ENCODE assay signal across 26 mouse cellular contexts in the genomic region with DNA sequence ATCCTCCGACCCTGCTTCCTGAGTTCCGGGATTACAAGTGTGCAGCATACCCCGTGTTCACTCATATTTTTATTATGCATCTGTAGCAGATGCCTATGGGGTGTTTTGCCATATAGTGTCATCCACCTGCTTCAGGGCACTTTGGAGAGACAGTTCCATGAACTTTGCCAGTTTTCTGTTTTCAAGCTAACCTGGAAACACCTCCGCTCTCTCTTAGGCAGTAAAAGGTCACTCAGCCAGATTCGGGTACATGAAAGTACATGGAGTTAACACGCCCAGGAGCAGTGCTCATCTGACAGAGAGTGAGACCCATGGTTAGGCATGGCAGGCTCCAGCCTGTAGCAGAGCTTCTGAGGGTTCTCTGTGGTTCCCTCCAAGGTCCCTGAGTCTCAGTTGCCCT.
"Had no signal": no experiment of that assay in that cellular context is flagged by ENCODE, and none has a peak within 500 bp of the region (broad histone marks: within the 10 kb centered on the region; RNA-seq: fewer than 3 reads in every experiment).

No protein-coding gene starts in this region.

- H3K27me3 ChIP-seq: heart, embryonic 12.5 days; hindbrain, embryonic 12.5 days; intestine, embryonic 15.5 days; limb, embryonic 12.5 days; liver, embryonic 12.5 days had no signal

- ATAC-seq: forebrain, embryonic 16.5 days; hindbrain, embryonic 16.5 days; inflammation-experienced regulatory T-cells, adult 6 months; intestine, embryonic 15.5 days; intestine, postnatal 0 days; liver, embryonic 12.5 days had no signal

- H3K4me1 ChIP-seq: hindbrain, embryonic 10.5 days; hindbrain, embryonic 12.5 days; intestine, embryonic 15.5 days; limb, embryonic 10.5 days; limb, embryonic 12.5 days had no signal

- H3K9ac ChIP-seq: heart, embryonic 12.5 days; hindbrain, embryonic 12.5 days; hindbrain, embryonic 14.5 days; intestine, embryonic 15.5 days; limb, embryonic 12.5 days; liver, embryonic 12.5 days; liver, embryonic 14.5 days had no signal

- H3K27ac ChIP-seq: heart, embryonic 10.5 days; hindbrain, embryonic 10.5 days; hindbrain, embryonic 12.5 days; hindbrain, embryonic 14.5 days; intestine, embryonic 15.5 days; limb, embryonic 10.5 days; limb, embryonic 12.5 days; liver, embryonic 12.5 days; liver, embryonic 14.5 days had no signal

- H3K36me3 ChIP-seq: heart, embryonic 10.5 days; heart, embryonic 12.5 days; hindbrain, embryonic 10.5 days; hindbrain, embryonic 12.5 days; intestine, embryonic 15.5 days; limb, embryonic 10.5 days; limb, embryonic 12.5 days; liver, embryonic 12.5 days had no signal

- H3K9me3 ChIP-seq: heart, embryonic 10.5 days; heart, embryonic 12.5 days; hindbrain, embryonic 10.5 days; hindbrain, embryonic 12.5 days; intestine, embryonic 15.5 days; limb, embryonic 10.5 days; limb, embryonic 12.5 days; liver, embryonic 12.5 days had no signal

- H3K4me3 ChIP-seq: heart, embryonic 10.5 days; heart, embryonic 12.5 days; hindbrain, embryonic 10.5 days; hindbrain, embryonic 12.5 days; intestine, embryonic 15.5 days; layer of hippocampus, adult 2 months; left cerebral cortex, adult 2 months; limb, embryonic 10.5 days; limb, embryonic 12.5 days; liver, embryonic 12.5 days had no signal

- H3K4me2 ChIP-seq: heart, embryonic 12.5 days; hindbrain, embryonic 12.5 days; hindbrain, embryonic 14.5 days; intestine, embryonic 15.5 days; limb, embryonic 12.5 days; liver, embryonic 12.5 days had no signal

- DNase-seq: gastrocnemius, postnatal 10 days; gastrocnemius, postnatal 25 days; heart, postnatal 10 days; heart, postnatal 4 days; kidney, adult 18-20 months; kidney, adult 8-10 months; kidney, postnatal 10 days; kidney, postnatal 25 days; kidney, postnatal 4 days; liver had no signal
